Mouse (Mus musculus): Measurements from ENCODE around the gene Ldlrad3. TPM values are rescaled to one million over a fixed set of nuclear protein-coding genes. Genes with fewer than 3 reads are reported as not detected.

Ldlrad3 gene
- total and polyA plus RNA-seq, 3 experiments = 3.5 to 6.1 TPM; not detected in 1

GRCm38 (mm10) chr2:101923181-101923580 lies 263.0 kb downstream of the Ldlrad3 start:
- H3K4me1 ChIP-seq (ENCODE audit: control insufficient read depth in 1 of 2, insufficient read depth in 2 of 2, low read length in 2 of 2) = no peaks in the 10 kb centered on the region
- H3K9ac ChIP-seq (ENCODE audit: control insufficient read depth, low read depth, low read length, poor library complexity, severe bottlenecking) = no peak overlapping the region
- H3K79me2 ChIP-seq (ENCODE audit: control insufficient read depth, insufficient read depth, low read length, poor library complexity) = no peaks in the 10 kb centered on the region
- H3K36me3 ChIP-seq (ENCODE audit: control insufficient read depth in 1 of 2, insufficient read depth in 2 of 2, low read length in 2 of 2) = no peaks in the 10 kb centered on the region
- DNase-seq (ENCODE audit: low read depth, low spot score) = no peak
- no peaks in the 10 kb centered on the region for H3K9me3 ChIP-seq (replicated peaks; ENCODE audit: insufficient read depth, low read length)
- peaks cover 0 to 3% of the 10 kb centered on the region in 2 experiments; a peak in 2 of 4 replicates for H3K27me3 ChIP-seq (ENCODE audit: control insufficient read depth in 1 of 2, insufficient read depth in 2 of 2, low read length in 2 of 2)
- H3K27ac ChIP-seq (ENCODE audit: control insufficient read depth, low read depth, low read length) = no peak overlapping the region
- H3K4me3 ChIP-seq (ENCODE audit: control insufficient read depth in 1 of 2, insufficient read depth in 1 of 2, low read depth in 2 of 2, low read length in 2 of 2) = no peak overlapping the region
- no peak for TF ChIP-seq MAFK (IDR thresholded peaks at IDR 0.05; ENCODE audit: borderline replicate concordance, low read depth, low read length)
- no peak for TF ChIP-seq EP300 (IDR thresholded peaks at IDR 0.05; ENCODE audit: low read depth in 1 of 2, low read length in 2 of 2)
- TF ChIP-seq SIN3A (IDR thresholded peaks at IDR 0.05; ENCODE audit: low read length) = no peak
- no peak for TF ChIP-seq POLR2AphosphoS5 (IDR thresholded peaks at IDR 0.05; ENCODE audit: borderline replicate concordance, low read depth, low read length)
- no peak for TF ChIP-seq MYC (IDR thresholded peaks at IDR 0.05; ENCODE audit: low read depth, low read length)
- no peak for TF ChIP-seq GABPA (IDR thresholded peaks at IDR 0.05; ENCODE audit: low read depth, low read length)
- no peak for TF ChIP-seq TCF12 (IDR thresholded peaks at IDR 0.05; ENCODE audit: low read depth, low read length)

DNA sequence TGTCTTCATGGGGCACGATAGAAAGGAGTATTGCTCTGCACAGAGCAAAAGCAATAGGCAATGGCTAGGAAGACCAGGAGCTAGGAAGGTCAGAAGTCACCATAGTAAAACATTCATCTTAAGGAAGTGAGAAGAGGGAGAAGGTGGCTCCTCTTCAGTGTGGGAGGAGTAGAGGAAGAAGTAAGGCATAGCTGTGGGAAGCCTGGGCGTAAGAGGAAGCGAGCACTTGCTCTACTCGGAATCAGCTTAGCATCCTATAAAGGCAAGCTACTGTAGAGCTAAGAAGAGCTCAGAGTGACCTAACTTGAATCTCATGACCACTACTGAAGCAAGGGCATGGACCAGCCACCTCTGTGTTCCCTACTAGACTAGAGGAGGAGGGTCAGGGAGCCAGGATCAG lies 263.9 kb downstream of the Ldlrad3 start:
- Histone ChIP-seq H3K9me3 (replicated peaks; ENCODE audit: insufficient read depth, low read length) (no peaks in the 10 kb centered on the region), H3K4me1 (ENCODE audit: control insufficient read depth in 1 of 2, insufficient read depth in 2 of 2, low read length in 2 of 2) (no peaks in the 10 kb centered on the region), H3K79me2 (ENCODE audit: control insufficient read depth, insufficient read depth, low read length, poor library complexity) (no peaks in the 10 kb centered on the region), H3K4me3 (ENCODE audit: control insufficient read depth in 1 of 2, insufficient read depth in 1 of 2, low read depth in 2 of 2, low read length in 2 of 2) (no peak overlapping the region), H3K27ac (ENCODE audit: control insufficient read depth, low read depth, low read length) (no peak overlapping the region), H3K9ac (ENCODE audit: control insufficient read depth, low read depth, low read length, poor library complexity, severe bottlenecking) (no peak overlapping the region), H3K27me3 (ENCODE audit: control insufficient read depth in 1 of 2, insufficient read depth in 2 of 2, low read length in 2 of 2) (peaks cover 0 to 2% of the 10 kb centered on the region in 2 experiments; a peak in 2 of 4 replicates), H3K36me3 (ENCODE audit: control insufficient read depth in 1 of 2, insufficient read depth in 2 of 2, low read length in 2 of 2) (no peaks in the 10 kb centered on the region)
- TF ChIP-seq CTCF (IDR thresholded peaks at IDR 0.05 in 2 of 3, conservative IDR thresholded peaks at IDR 0.05 in 1 of 3; ENCODE audit: control insufficient read depth in 1 of 3, insufficient read depth in 1 of 3, low read depth in 2 of 3, low read length in 3 of 3, poor library complexity in 1 of 3, severe bottlenecking in 1 of 3) (no peak), RCOR1 (IDR thresholded peaks at IDR 0.05; ENCODE audit: low read depth, low read length) (no peak), MAZ (IDR thresholded peaks at IDR 0.05; ENCODE audit: low read depth, low read length) (no peak), POLR2A (IDR thresholded peaks at IDR 0.05; ENCODE audit: control insufficient read depth in 1 of 2, insufficient read depth in 1 of 2, low read depth in 1 of 2, low read length in 2 of 2, poor library complexity in 1 of 2) (no peak), GABPA (IDR thresholded peaks at IDR 0.05; ENCODE audit: low read depth, low read length) (no peak), ZC3H11A (IDR thresholded peaks at IDR 0.05; ENCODE audit: low read depth, low read length) (no peak), MYB (IDR thresholded peaks at IDR 0.05; ENCODE audit: low read depth, low read length) (no peak), SMC3 (IDR thresholded peaks at IDR 0.05; ENCODE audit: low read depth, low read length) (no peak)
- peak; percentile 35 for DNase-seq (ENCODE audit: low read depth, low spot score)

DNA sequence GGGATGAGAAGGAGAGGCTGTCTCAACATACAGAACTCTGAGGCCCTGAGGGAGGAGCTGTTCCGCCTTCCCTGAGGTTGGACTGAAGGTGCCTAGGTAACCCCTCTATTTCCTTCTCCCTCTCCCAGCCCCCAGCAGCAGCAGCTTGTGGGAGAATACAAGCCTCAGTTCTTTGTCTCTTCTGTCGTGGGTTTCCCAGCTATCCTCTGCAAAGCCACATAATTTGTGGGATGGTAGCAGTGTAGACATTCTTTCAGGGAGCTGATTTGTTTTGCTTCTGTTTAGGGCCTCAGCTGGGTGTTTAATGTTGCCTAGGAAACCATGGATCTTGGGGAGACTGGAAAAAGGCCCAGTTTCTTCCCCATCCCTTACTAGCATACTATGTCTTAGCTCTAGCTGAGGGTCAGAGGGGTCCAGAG lies 266.0 kb downstream of the Ldlrad3 start:
- Histone ChIP-seq H3K9me3 (replicated peaks; ENCODE audit: insufficient read depth, low read length) (no peaks in the 10 kb centered on the region), H3K36me3 (ENCODE audit: control insufficient read depth in 1 of 2, insufficient read depth in 2 of 2, low read length in 2 of 2) (no peaks in the 10 kb centered on the region), H3K4me1 (ENCODE audit: control insufficient read depth in 1 of 2, insufficient read depth in 2 of 2, low read length in 2 of 2) (no peaks in the 10 kb centered on the region), H3K9ac (ENCODE audit: control insufficient read depth, low read depth, low read length, poor library complexity, severe bottlenecking) (no peak overlapping the region), H3K79me2 (ENCODE audit: control insufficient read depth, insufficient read depth, low read length, poor library complexity) (no peaks in the 10 kb centered on the region), H3K27me3 (ENCODE audit: control insufficient read depth in 1 of 2, insufficient read depth in 2 of 2, low read length in 2 of 2) (no peaks in the 10 kb centered on the region; a peak in 2 of 4 replicates), H3K4me3 (ENCODE audit: control insufficient read depth in 1 of 2, insufficient read depth in 1 of 2, low read depth in 2 of 2, low read length in 2 of 2) (no peak overlapping the region), H3K27ac (ENCODE audit: control insufficient read depth, low read depth, low read length) (no peak overlapping the region)
- no peak for DNase-seq (ENCODE audit: low read depth, low spot score)
- TF ChIP-seq SIN3A (IDR thresholded peaks at IDR 0.05; ENCODE audit: low read length) (no peak), MXI1 (IDR thresholded peaks at IDR 0.05; ENCODE audit: low read depth, low read length) (no peak), USF2 (IDR thresholded peaks at IDR 0.05; ENCODE audit: borderline replicate concordance in 1 of 2, insufficient read depth in 1 of 2, low read depth in 1 of 2, low read length in 2 of 2) (no peak), RCOR1 (IDR thresholded peaks at IDR 0.05; ENCODE audit: low read depth, low read length) (no peak), TAL1 (IDR thresholded peaks at IDR 0.05; ENCODE audit: low read length) (no peak), EP300 (IDR thresholded peaks at IDR 0.05; ENCODE audit: low read depth in 1 of 2, low read length in 2 of 2) (no peak), SMC3 (IDR thresholded peaks at IDR 0.05; ENCODE audit: low read depth, low read length) (no peak), TCF12 (IDR thresholded peaks at IDR 0.05; ENCODE audit: low read depth, low read length) (no peak), TBP (IDR thresholded peaks at IDR 0.05; ENCODE audit: low read depth, low read length) (no peak), MAFK (IDR thresholded peaks at IDR 0.05; ENCODE audit: borderline replicate concordance, low read depth, low read length) (no peak), E2F4 (IDR thresholded peaks at IDR 0.05; ENCODE audit: borderline replicate concordance, low read depth, low read length) (no peak), MEF2A (IDR thresholded peaks at IDR 0.05; ENCODE audit: extremely low read depth, insufficient replicate concordance, low read depth, low read length, poor library complexity, severe bottlenecking) (no peak), USF1 (IDR thresholded peaks at IDR 0.05; ENCODE audit: low read depth, low read length) (no peak)
